Mouse (Mus musculus) embryonic facial prominence, embryonic 10.5 days (tissue): Measurements from ENCODE around the gene Mpig6b. TPM values are rescaled to one million over a fixed set of nuclear protein-coding genes. Genes with fewer than 3 reads are reported as not detected.
"Not testable (repeated sequence)": the region's sequence is repeated elsewhere in the genome, so short reads cannot be mapped to it uniquely, and the experiment has no call there.

Experiments
- DNase-seq: peaks from one replicate; pipeline ENCODE4 v3.0.0-alpha.2; 2017; ENCODE audit warnings: low spot score
- H3K27ac ChIP-seq: fragments of 300-500 bp; sonication (generic); replicated peaks from 2 replicates; pipeline ENCODE4 v1.5.1; 2016; ENCODE audit warnings: mild to moderate bottlenecking
- H3K27me3 ChIP-seq: fragments of 300-500 bp; sonication (generic); replicated peaks from 2 replicates; pipeline ENCODE4 v1.6.1; 2016; ENCODE audit warnings: low read depth, mild to moderate bottlenecking; ENCODE audit not compliant: poor library complexity, severe bottlenecking
- H3K36me3 ChIP-seq: fragments of 300-500 bp; sonication (generic); replicated peaks from 2 replicates; pipeline ENCODE4 v1.6.1; 2016; ENCODE audit warnings: mild to moderate bottlenecking, moderate library complexity
- H3K4me1 ChIP-seq: fragments of 300-500 bp; sonication (generic); 2 replicates; pipeline ENCODE4 v1.6.1; 2016
- H3K4me3 ChIP-seq: fragments of 300-500 bp; sonication (generic); 2 replicates; pipeline ENCODE4 v1.5.1; 2016; ENCODE audit warnings: mild to moderate bottlenecking, moderate library complexity
- H3K9me3 ChIP-seq: fragments of 300-500 bp; sonication (generic); 2 replicates; pipeline ENCODE4 v1.6.1; 2016; ENCODE audit warnings: mild to moderate bottlenecking
- WGBS: fragments of 180-500 bp; shearing (Covaris S2); methylation state at CpG from one replicate; pipeline ENCODE4 v1.1.7; 2016; 5-methylcytosine and 5-hydroxymethylcytosine counted together
- polyA plus RNA-seq: library from polyadenylated mRNA; unstranded; fragments of >200 nt; fragmentation: Nextera tagmentation; extraction: Ambion mirVana; gene quantifications from 2 replicates; pipeline ENCODE4 v1.2.1, GENCODE M21; 2016

The Mpig6b gene
- polyA plus RNA-seq, 1 experiment from 2014 or later, result 0.93 TPM

DNA sequence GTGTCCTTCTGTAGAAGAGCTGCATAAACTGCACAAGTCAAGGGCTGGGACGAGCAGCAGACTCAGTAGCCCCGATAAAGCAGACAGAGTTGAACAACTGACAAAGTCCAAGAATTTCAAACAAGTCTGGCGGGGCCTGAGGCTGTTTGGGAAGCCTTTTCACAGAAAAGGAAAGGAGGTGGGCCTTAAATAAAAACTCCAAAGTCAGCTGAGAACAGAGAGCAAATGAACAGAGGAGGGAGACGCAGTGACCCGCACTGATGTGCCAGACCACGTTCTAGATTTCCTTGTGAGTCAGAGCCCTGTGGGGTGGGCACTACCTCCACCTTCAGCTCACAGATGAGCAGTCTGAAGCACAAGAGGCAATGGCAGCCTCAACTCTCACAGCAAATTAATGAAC is 31.1 kb downstream of the Mpig6b start:
- H3K36me3 ChIP-seq, result no peaks in the 10 kb centered on the region
- 75% methylated on average over 6 of the region's 6 CpGs for WGBS
- no peaks in the 10 kb centered on the region for H3K9me3 ChIP-seq
- no peak for DNase-seq
- H3K27ac ChIP-seq, result no peak overlapping the region
- H3K4me1 ChIP-seq, result peaks cover 10% of the 10 kb centered on the region
- H3K4me3 ChIP-seq, result no peak overlapping the region
- H3K27me3 ChIP-seq, result no peaks in the 10 kb centered on the region

DNA sequence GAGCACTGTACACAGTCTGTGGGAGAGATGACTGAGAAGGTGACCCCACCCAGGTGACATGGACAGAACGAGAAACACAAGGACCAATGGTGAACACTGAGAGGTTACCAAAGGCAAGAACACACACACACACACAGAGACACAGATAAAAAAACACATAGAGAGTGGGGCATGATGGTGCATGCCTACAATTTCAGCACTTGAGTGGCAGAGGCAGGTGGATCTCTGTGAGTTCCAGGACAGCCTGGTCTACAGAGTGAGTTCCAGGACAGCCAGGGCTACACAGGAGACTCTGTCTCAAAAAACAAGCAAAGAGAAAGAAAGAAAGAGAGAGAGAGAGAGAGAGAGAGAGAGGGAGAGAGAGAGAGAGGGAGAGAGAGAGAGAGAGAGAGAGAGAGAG is 32.3 kb downstream of the Mpig6b start:
- not testable (repeated sequence) for H3K36me3 ChIP-seq, H3K27ac ChIP-seq, DNase-seq, H3K9me3 ChIP-seq, H3K27me3 ChIP-seq, H3K4me3 ChIP-seq
- peaks cover 22% of the 10 kb centered on the region for H3K4me1 ChIP-seq
- WGBS, result 67% methylated on average over 1 of the region's 1 CpGs

DNA sequence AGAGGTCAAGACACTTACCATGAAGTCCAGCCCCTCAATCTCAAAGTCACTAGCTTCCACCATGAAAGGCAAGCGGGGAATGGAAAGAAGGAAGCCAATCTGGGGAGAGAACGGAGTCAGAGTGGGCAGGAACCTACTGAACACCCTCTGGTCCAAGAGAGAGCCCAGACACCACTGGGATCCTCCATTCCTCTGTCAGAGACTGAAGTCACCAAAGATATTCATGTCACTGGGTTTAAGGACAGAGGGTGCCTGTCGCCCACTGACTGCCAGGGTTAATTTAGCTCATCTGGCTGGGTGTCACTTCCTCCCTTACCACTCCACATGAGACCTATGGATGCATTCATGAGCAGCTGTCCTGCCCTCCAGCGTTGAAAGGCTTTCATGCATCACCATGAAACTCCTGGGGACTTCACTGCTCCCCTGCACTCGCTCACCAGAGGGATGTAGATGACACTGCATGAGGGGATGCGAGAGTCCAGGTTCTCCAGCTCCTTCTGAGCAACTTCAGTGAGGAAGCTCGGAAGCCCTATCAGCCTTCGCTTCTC is 33.6 kb downstream of the Mpig6b start:
- no peak overlapping the region for H3K27ac ChIP-seq
- H3K36me3 ChIP-seq, result no peaks in the 10 kb centered on the region
- H3K4me3 ChIP-seq, result no peak overlapping the region
- H3K9me3 ChIP-seq, result no peaks in the 10 kb centered on the region
- no peak for DNase-seq
- WGBS, result 70% methylated on average over 8 of the region's 8 CpGs
- H3K4me1 ChIP-seq, result peaks cover 34% of the 10 kb centered on the region
- 0 out of 2 replicates have a peak, but pooled peaks cover 3% of the 10 kb centered on the region for H3K27me3 ChIP-seq

DNA sequence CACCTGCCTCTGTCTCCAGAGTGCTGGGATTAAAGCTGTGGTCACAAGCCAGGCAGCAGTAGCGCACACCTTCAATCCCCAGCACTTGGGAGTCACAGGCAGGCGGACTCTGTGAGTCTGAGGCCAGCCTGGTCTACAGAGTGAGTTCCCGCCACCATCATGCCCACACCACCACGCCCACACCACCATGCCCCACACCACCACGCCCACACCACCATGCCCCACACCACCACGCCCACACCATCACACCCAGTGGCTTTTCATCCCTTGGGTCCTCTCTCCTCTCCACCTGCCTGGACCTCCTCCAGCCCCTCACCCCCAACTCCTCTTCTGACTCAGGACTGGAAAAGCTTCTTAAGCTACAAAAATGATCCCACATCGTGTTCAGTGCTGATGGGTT is 34.1 kb downstream of the Mpig6b start:
- 91% methylated on average over 7 of the region's 7 CpGs for WGBS
- H3K27ac ChIP-seq, result no peak overlapping the region
- 0 out of 2 replicates have a peak, but pooled peaks cover 3% of the 10 kb centered on the region for H3K27me3 ChIP-seq
- H3K36me3 ChIP-seq, result no peaks in the 10 kb centered on the region
- peaks cover 39% of the 10 kb centered on the region for H3K4me1 ChIP-seq
- no peak for DNase-seq
- H3K9me3 ChIP-seq, result no peaks in the 10 kb centered on the region
- H3K4me3 ChIP-seq, result no peak overlapping the region

DNA sequence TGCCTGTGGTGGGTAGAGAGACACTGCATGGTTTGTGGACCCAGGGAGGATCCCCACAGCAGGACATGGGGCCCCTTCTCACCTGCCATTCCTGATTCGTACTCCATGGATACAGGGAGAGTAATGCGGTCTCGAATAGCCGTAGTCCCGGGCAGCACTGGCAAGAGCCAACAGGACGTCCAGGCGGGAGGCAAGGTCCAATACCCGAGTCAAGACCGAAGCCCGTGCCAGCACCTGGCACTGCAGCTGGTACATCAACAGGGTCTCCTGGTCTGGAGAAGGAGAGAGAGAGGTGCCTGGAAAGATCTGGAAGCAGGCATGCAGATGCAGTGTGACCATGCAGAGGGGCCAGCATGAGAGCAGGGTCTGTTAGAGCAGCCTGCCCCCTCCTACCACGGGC is 34.7 kb downstream of the Mpig6b start:
- Histone ChIP-seq H3K27ac (no peak overlapping the region), H3K4me1 (peaks cover 45% of the 10 kb centered on the region), H3K36me3 (no peaks in the 10 kb centered on the region), H3K4me3 (no peak overlapping the region), H3K9me3 (no peaks in the 10 kb centered on the region), H3K27me3 (0 out of 2 replicates have a peak, but pooled peaks cover 3% of the 10 kb centered on the region)
- WGBS, result 92% methylated on average over 11 of the region's 11 CpGs
- no peak for DNase-seq

DNA sequence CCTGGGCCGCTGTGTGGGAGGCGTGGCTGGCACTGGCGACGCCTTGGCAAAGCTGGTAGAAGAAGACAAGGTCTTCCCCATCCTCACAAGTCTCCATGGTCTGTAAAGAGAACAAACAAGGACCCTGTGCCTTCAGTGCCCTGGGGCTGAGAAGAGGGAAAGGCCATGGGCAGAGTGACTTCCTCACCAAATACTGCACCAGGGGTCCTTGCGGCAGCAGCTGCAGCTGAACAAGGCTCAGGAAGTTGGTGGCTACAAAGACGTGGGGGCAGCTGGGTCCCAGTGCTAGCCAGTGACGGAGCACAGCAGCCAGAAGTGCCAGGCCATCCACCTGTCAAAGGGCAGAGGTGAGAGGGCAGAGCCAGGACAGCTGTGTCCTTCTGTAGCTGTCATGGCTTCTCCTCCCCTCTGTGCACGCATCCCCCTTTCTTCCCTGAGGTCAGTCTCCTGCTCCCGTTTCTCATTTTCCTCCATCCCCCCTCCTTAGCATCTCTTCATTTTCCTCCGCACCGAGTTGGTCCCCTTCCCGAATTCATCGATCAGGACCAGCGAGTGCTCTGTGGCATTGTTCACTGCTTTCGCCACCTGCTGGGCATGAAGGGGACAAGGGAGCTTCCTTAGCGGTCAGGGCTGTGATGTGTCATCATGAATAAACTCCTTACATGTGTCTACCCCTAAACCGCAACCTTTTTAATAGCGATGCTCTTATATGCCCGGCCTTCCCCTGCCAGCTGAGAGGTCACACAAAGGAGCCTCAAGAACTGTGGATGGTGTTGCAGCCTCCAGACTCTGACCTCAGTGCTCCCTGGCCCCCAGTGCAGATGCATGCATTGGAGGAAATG is 36.1 kb downstream of the Mpig6b start:
- Histone ChIP-seq H3K9me3 (no peaks in the 10 kb centered on the region), H3K36me3 (no peaks in the 10 kb centered on the region), H3K27me3 (0 out of 2 replicates have a peak, but pooled peaks cover 3% of the 10 kb centered on the region), H3K27ac (peak overlapping the region; percentile 55), H3K4me1 (peaks cover 56% of the 10 kb centered on the region), H3K4me3 (no peak overlapping the region)
- DNase-seq, result peak; percentile 42
- 30% methylated on average over 19 of the region's 19 CpGs for WGBS

DNA sequence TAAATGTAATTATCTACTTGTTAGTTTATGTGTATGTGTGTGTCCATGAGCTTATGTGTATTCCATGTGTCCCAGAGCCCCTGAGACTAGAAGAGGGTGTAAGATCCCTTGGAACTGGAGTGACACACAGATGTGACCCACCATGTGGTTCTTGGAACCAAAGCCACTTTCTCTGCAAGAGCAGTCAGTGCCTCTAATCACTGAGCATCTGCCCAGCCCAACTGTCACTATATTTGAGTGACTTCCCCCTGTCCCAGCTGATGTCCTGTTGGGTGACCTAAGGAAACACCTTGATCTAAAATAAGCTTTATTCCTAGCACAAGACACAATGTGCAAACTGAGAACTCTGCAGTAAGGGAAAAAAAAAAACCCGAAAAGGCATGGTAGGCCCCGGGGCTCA is 37.7 kb downstream of the Mpig6b start:
- H3K27ac ChIP-seq, result no peak overlapping the region
- peaks cover 72% of the 10 kb centered on the region for H3K4me1 ChIP-seq
- H3K4me3 ChIP-seq, result no peak overlapping the region
- H3K36me3 ChIP-seq, result no peaks in the 10 kb centered on the region
- no peak for DNase-seq
- WGBS, result 86% methylated on average over 2 of the region's 2 CpGs
- H3K9me3 ChIP-seq, result no peaks in the 10 kb centered on the region
- 0 out of 2 replicates have a peak, but pooled peaks cover 3% of the 10 kb centered on the region for H3K27me3 ChIP-seq

DNA sequence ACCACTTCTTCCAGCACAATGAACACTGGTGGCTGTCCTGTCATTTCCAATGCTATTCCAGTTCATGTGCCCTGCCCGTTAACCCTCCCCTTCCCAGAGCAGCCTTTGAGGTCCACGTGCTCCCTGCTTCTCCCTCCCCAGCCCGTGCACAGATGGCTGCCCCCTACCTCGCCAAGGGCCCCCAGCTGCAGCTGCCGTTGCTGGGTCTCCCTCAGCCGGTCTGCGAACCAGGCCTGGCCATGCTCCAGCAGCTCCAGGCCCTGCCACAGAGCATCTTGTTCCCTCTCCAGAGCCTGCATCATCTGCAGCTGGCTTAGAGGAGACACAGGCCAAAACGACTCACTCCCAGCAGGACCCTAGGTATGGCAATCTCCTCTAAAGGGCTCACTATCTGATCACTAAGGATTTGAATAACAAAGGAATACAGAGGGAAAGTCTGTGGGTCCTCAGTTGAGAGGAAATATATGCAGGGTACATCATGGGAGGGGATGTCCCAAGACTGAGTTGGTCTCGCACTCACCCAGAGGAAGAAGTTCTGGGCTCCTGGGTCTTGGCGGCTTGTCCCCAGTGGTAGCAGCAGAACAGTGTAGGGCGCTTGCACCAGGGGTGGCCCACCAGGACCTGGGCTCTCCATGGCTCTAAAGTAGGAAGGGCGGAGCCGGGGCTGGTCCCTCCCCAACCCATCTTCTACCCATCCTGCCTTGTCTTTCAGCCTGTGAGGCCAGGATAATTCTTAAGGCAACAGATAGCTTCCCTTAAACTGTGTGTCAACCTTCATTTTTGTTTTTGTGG is 38.5 kb downstream of the Mpig6b start, which contains the start of gene Sapcd1:
TSS of gene Sapcd1 (minus strand) at position 740 of the 792 bp plus-strand sequence.
- DNase-seq, result peak; percentile 53
- Histone ChIP-seq H3K4me3 (peak within 1 kb of the TSS; percentile 35), H3K27ac (peak within 1 kb of the TSS; percentile 81), H3K27me3 (0 out of 2 replicates have a peak, but pooled peaks cover 3% of the 10 kb centered on the region), H3K36me3 (no peaks in the 10 kb centered on the region), H3K4me1 (peaks cover 74% of the 10 kb centered on the region), H3K9me3 (no peaks in the 10 kb centered on the region)
- 45% methylated on average over 13 of the region's 13 CpGs for WGBS

DNA sequence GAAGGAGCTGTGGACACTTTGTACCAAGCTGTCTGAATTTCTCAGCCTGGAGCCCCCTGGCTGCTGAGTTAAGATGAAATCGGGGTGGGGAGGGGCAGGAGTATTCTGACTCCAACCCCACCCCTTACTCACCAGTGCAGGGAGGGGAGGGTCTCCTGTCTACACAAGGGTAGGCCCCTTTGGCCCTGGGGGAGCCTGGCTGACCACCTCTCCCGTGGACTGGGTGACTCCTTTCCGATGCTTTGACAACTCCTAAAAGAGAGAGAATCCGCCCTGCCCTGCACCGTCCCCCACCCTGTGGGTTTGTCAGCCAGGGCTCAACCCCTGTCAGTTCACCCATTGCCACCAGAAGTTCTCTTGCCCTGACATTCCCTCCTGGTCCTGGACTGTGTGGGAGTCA is 39.8 kb downstream of the Mpig6b start:
- Histone ChIP-seq H3K9me3 (no peaks in the 10 kb centered on the region), H3K4me1 (peaks cover 84% of the 10 kb centered on the region), H3K36me3 (no peaks in the 10 kb centered on the region), H3K4me3 (no peak overlapping the region), H3K27me3 (0 out of 2 replicates have a peak, but pooled peaks cover 3% of the 10 kb centered on the region), H3K27ac (peak overlapping the region; percentile 48)
- DNase-seq, result no peak
- 85% methylated on average over 5 of the region's 5 CpGs for WGBS

DNA sequence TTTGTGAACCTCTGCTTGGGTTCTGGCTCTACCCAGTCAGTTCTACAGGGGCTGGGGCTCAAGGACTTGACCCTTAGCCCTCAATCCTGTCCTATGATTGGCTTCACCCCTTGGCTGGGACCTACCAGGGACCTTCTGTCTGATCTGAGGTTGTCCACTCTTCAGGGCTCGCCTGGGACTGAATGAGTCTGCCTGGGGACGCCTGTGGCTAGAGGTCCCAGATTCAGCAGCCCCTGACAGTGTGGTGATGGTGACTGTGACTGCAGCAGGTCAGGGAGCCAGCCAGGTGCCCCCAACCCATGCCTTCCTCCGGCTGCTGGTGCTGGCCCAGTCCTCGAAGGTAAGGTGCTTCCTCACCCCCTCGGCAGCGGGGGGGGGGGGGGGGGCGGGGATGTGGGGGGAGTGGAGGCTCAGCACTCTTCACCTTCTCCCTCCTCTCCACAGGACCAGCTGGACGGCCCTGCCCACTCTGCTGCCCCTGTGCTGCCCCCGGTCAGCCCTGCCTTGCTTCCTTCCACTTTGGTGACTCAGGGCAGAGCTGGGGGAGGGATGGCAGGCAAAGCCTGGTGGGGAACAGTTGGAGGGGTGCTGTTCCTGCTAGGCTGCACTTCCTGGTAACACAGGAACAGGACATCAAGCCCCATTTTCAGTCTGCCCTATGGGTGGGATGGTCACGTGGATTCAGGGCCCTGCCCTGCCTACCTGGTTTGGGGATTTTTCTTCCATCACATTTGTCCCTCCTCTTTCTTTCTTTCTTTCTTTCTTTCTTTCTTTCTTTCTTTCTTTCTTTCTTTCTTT is 41.1 kb downstream of the Mpig6b start:
- Histone ChIP-seq H3K9me3 (no peaks in the 10 kb centered on the region), H3K27ac (peak overlapping the region; percentile 59), H3K36me3 (no peaks in the 10 kb centered on the region), H3K4me1 (peaks cover 79% of the 10 kb centered on the region), H3K27me3 (0 out of 2 replicates have a peak, but pooled peaks cover 3% of the 10 kb centered on the region), H3K4me3 (peak overlapping the region; percentile 9; the same call in 1 of the 2 replicates)
- DNase-seq, result no peak
- 64% methylated on average over 8 of the region's 10 CpGs for WGBS

DNA sequence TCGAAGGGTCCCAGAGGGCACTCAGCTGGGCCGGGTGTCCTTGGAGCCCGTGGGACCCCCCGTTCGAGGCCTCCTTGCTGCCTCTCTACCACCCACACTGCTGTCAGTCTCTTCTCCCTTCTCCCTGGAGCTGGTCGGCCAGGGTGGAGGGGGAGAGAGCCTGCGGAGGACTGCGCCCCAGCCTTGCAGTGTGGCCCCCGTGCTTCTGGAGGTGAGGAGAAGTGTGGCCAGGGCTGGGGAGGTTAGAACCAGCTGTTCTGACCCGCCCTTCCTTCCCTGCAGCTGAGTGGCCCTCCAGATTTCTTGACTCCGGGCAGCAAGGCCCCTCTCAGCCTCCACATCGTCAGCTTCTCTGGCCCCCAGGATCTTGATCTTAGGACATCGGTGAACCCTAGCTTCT is 41.7 kb downstream of the Mpig6b start:
- Histone ChIP-seq H3K4me1 (peaks cover 73% of the 10 kb centered on the region), H3K27me3 (0 out of 2 replicates have a peak, but pooled peaks cover 3% of the 10 kb centered on the region), H3K4me3 (peak overlapping the region; percentile 17; the same call in 1 of the 2 replicates), H3K9me3 (no peaks in the 10 kb centered on the region), H3K27ac (peak overlapping the region; percentile 59; the same call in 1 of the 2 replicates), H3K36me3 (no peaks in the 10 kb centered on the region; the same call in 1 of the 2 replicates)
- WGBS, result 79% methylated on average over 13 of the region's 13 CpGs
- no peak for DNase-seq
